Mouse (Mus musculus): Measurements from ENCODE around the gene Tsc22d4.

DNA sequence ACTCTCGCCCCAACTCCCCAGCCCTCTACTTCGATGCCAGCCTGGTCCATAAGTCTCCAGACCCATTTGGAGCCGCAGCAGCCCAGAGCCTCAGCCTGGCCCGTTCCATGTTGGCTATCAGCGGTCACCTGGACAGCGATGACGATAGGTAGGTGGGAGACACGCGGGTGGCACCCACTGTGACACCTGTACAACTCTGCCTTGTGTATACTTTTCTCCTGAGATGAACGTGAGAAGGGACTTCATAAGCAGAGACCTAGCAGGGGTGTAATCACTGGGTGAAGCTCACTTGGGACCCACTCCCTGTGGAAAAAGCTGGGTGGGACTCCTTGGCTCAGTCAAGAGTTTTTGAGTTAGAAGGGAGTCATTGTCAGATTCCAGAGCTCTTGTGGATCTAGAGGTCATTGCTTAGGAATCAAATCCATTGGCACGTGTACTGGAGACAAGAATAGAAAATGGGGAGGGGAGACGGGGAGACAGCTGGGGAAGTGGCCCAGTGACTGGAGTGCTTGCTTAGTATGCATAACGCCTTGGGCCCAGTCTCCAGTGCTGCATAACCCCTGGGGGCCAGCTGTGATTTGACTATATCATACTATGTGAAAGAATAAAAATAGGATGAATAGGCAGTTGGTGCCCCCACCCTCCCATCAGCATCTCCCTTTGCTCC lies 5.8 kb downstream of the Tsc22d4 start:
- no peak for TF ChIP-seq CTCF (IDR thresholded peaks at IDR 0.05; ENCODE audit: insufficient read depth, low read length)
- TF ChIP-seq POLR2A (IDR thresholded peaks at IDR 0.05; ENCODE audit: borderline replicate concordance, extremely low read depth, low read depth, low read length) = no peak
